Mouse (Mus musculus): ENCODE results near the gene Frat1.

The Frat1 gene

DNA sequence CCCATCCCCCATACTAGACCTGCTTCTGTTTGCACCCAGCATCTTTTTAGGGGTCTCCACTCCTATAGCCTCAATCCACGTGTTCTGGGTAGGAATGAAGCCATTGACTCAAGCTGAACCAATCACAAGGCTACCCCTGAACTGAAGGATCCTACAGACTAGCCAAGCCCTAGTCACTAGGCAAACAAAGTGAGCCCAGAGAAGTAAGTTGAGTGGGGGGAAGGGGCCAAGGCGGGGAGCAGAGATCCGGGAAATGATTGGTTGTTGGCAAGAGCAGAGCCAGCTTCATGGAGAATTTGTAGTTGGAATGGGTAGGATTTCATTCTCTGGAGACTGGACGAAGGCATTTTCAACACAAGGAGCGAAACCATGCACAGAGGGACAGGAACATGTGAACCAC, 12.9 kb upstream of the Frat1 start:
- DNase-seq (ENCODE audit: low spot score): no peak

DNA sequence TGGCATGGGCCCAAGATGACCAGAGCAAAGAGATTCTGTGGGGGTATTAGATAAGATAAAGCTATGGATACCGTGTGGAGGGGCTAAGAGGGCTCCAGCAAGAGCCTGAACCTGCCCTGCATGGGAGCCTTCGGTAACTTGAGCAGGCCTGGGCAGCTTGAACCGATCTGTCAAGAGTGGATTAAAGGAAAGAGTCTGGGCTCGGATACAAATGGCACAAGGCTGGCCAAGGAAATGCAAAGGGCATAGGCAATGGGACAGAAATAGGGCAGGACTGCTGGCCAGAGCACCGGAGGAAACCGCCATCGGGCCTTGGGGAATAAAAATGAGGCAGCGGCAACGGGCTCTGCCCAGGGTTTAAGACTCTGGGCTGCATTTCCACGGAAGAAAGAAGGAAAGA, 12.4 kb upstream of the Frat1 start:
- DNase-seq (ENCODE audit: low spot score): no peak

DNA sequence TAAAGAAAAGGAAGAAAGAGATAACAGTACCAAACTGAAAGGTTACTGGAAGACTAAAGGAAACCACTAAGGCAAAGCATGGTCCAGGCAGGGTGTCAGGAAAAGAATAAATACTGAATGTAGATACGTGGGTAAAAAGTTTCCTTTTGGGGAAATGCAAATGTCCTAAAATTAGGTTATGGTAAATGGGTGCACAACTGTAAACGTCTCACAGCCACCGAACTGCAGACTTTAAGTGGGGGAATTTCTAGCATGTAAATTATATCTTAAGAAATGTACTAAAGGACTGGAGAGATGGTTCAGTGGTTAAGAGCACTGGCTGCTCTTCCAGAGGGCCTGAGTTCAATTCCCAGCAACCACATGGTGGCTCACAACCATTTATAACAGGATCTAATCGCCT, 11.0 kb upstream of the Frat1 start:
- no peak for DNase-seq (ENCODE audit: low spot score)

DNA sequence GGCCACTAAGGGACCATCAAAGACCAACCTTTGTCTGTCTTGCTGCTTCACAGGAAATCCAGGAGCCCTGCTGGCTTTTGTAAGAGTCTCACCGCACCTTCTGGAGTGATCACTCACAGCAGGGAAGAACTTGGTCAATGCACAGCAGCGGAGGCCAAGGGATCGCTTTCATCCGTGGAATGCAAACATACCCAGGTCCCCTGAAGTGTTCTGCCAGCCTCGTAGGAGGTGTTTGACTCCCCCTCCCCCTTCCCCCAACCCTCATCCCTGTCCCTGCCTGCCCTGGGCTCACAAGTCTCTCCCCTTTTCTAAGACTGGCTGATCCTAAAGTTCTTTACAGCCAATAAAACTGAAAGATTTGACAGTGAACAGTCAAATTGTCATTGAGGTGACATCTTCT, 8.3 kb upstream of the Frat1 start:
- DNase-seq (ENCODE audit: low spot score): no peak

DNA sequence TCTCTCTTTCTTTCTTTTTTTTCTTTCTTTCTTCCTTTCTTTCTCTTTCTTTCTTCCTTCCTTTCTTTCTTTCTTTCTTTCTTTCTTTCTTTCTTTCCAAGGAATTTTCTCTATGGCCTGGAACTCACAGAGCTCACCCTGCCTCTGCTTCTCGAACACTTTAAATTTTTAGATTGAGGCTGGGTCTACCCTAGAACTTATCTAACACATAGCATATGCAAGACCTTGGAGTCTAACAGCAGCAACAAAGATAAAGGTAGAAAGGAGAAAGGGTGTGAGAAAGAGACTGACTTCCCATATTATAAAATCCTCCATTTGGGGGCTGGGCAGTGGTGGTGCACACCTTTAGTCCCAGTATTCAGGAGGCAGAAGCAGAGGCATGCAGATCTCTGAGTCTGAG, 7.2 kb upstream of the Frat1 start:
- DNase-seq (ENCODE audit: low spot score): no peak

DNA sequence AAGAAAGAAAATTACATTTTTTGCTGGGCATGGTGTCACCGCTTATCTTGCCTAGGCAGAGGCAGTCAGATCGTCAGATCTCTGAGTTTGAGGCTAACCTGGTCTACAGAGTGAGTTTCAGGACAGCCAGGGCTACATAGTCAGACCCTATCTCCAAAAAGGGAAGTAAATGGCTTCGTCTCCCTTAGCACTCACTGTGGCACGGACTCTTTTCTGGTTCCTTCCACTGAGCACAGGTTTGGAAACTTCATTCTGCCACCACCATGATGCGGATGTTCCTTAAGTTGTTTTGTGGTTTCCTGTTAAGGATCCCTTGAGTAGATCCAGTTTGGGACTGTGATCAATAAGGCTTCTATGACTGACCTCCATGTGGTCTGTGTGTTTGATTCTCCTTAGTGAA, 4.8 kb upstream of the Frat1 start:
- no peak for DNase-seq (ENCODE audit: low spot score)

DNA sequence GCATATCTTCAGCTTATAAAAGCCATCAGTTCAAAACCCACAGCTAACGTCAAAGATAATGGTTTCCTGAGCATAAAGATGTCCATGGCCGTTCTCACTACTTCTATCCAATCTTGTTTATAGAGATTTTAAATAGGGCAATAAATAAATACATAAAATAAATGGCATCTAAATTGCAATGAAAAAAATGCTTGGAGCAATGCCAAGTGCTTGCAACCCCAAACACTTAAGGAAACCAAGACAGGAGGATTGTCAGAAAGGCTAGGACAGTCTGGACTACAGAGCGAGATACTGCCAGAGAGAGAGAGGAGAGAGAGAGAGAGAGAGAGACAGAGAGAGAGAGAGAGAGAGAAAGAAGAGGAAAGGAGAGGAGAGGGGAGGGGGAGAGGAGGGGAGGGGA, 3.2 kb upstream of the Frat1 start:
- DNase-seq (ENCODE audit: low spot score): no peak

DNA sequence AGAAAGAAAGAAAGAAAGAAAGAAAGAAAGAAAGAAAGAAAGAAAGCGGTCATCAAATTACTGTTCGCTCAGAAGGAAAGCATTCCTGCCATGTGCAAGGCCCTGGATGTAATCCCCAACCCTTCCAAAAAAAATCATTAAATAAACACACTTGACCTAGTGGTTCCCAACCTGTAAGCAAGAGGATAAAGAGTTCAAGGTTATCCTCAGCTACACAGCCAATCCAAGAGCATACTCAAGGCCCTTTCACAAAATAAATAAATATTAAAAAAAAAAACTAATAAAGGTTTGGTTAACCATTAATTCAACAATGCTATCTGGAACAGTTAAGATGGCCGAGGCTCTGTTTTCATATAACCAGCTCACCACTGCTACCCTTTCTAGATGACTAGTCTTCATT, 829 bp upstream of the Frat1 start:
- no peak for DNase-seq (ENCODE audit: low spot score)

DNA sequence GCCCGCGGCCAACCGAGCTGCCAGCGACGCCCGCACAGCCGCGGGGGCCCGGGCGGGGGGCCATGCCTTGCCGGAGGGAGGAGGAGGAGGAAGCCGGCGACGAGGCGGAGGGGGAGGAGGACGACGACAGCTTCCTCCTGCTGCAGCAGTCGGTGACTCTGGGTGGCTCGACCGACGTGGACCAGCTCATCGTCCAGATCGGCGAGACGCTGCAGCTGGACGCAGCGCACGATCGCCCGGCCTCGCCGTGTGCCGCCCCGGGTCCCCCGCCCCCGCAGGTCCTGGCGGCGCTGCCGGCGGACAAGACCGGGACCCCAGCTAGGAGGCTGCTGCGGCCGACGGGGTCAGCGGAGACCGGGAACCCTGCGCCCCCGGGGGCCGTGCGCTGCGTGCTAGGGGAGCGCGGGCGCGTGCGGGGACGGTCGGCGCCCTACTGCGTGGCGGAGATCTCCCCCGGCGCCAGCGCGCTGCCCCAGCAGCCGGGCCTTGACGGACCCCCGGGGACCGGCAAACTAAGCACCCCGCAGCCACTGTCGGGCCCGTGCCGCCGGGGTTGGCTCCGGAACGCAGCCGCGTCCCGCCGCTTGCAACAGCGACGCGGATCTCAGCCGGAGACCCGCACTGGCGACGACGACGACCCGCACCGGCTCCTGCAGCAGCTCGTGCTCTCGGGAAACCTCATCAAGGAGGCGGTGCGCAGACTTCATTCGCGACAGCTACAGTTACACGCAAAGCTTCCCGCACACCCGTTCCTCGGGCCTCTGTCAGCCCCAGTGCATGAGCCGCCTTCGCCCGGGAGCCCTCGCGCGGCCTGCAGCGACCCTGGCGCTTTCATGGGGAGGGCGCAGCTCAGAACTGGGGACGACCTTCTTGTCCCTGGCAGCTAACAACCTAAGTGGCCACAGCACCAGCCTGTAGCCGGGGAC, 599 bp downstream of the Frat1 start:
- DNase-seq (ENCODE audit: low spot score): no peak

DNA sequence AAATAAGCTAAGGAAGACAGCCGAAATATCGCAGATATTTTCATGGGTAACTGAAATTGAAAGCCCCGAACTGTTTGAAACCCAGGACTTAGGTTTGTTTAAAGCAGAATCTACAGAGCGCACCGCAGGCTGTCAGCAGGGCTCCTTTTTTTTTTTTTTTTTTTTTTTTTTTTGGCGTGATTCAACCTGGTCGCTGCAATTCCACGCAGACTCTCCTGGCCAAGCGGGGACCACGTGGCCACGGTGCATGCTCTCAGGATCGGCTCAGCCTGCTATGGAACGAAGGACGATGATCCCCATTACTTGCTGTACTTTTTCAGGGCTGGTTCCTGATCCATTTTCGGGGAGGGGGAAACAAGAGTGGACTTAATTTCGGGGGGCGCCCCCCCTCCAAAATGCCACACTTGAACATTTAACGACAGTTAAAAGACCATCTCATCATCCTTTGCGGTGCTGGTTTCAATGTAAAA, 1.4 kb downstream of the Frat1 start:
- no peak for DNase-seq (ENCODE audit: low spot score)

DNA sequence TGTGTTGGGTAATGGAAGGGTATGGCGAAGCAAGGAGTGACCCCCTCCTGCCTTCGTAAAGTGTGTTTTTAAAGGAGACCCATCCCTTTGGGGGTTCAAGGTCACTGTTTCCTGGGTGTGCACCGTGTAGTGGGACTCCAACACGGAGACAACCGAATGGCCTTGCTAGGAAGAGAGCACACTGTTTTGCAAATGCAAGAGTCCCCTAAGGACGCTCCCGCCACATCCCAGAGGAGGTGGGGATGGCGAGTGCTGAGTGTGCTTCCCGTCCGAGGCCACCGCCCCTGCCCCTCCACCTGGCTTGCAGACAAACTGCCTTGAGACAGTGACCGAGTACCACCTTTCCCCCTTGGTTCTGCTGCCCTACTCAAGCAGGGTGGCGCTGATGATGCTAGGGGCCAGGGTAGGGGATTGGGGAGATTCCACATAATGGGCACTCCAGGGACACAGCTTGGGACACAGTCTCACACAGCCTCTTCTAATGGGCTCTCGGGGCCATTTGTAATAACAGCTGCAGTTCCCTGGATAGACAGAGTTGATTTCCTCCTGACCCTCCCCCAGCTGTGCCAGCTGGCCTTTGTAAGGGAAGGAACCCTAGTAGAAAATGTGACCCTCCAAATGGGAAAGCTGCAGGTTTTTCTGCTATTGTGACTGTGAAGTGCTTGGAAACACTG, 2.1 kb downstream of the Frat1 start:
- DNase-seq (ENCODE audit: low spot score): no peak

DNA sequence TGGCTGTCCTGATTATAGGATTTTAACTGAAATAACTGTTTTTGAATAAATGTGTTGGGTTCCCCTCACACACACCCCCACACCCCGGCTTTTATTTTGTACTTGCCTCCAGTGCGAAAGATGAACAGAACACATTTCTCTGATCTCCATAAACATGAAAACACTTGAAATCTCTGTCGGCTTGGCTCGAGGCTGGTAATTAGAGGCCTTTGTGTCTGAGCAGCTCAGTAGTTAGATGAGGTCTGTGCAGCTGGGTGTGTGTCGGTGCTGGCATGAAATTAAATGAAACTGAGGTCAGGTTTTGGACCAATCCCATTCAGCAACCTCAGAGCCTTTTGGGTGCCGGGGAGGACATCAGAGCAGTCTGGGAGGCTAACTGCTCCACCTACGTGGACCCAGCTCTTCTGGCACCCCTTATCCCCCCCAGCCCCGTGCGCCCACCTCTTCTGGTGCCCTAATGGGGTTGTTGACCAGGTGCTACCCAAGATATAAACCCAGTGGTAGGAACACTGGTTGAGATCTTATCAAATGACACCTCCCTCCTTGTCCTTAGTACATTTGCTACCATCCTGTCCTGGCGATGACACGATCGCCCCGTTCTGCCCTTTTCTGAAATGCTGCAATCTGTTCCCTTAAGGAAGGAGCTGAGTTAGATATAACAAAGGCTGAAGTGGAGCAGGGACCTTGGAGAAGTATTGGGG, 2.9 kb downstream of the Frat1 start:
- no peak for DNase-seq (ENCODE audit: low spot score)

DNA sequence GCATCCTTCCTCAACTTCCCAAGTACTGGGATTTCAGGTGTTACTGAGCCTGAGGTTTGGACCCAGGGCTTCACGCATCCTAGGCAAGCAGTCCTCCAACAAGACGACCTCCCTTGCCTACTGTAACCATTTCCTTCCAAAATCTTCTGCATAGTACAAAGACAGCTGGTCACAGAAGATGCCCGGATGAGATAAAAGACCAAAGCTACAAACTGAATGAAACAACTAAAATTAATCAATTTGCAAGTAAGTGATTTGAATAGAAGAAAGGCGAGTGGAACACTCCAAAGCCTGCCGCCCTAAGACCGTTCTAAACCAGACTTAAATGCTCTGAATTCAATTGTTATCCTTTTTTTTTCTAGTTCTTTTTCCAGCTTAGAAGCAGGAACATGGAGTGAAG, 5.6 kb downstream of the Frat1 start:
- no peak for DNase-seq (ENCODE audit: low spot score)

DNA sequence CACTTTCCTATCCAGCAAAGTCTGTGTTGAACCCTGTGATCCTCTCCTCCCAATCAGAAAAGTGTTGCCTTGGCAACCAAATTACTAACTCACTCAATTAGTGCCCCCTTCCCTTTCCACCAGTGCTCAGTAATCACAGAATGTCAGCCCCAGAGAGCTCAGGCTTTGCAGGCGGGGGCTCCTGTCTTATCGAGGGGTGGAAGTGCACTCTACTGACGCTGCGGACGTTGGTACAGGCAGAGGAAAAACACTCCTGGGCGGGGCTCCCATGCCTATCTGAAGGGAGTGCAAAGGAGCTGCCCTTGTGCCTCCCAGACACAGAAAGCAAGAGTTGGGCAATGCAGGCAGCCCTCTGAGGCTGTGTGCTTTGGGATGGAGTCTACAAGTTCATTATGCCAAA, 6.0 kb downstream of the Frat1 start:
- no peak for DNase-seq (ENCODE audit: low spot score)

DNA sequence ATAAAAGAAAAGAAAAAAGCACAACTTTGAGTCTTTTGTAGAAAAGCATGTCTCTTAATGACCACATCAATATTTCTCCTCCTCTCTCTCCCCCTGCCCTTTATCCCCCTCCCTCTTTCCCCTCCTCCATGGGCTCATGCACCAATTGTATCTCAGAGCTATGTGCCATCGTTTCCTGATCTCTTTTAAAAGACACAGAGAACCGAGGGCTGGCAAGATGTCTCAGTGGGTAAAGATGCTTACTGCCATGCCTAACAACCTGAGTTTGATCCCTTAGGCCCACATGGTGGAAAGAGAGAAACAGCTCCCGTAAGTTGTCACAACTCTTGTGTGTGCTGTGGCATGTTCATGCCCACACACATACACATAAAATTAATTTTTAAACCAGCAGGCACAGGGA, 6.9 kb downstream of the Frat1 start:
- DNase-seq (ENCODE audit: low spot score): no peak

DNA sequence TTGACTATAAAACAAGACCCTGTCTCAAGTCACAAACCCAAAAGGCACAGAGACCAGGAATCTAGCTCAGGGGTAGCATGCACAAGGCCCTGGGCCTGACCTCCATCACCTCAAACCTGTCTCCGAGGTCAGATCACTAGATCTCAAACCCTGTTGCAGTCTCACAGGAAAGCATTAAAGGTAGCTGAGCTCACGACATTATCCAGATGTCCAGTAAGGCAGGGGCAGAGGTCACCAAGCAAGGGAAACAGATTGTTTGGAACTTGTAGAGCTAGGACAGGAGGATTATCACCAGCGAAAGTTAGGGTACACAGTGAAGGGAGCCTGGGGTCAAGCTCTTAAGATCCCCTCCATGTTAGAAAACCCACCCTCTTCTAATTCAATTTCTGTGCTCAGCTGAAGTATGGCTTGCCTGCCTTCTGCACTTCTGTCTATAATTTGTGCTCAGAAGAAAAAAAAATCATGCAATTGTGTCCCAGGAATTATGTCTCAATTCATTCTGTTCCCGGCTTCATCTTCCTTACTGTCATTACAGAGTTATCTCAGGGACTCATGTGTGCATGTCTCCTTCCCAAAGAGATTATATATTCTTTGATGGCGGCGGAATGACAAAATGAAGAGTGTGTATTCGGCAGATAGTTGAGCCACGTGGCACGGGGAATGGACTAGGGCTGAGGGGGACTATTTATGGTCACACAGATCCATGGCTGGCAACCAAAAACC, 7.6 kb downstream of the Frat1 start:
- DNase-seq (ENCODE audit: low spot score): no peak

DNA sequence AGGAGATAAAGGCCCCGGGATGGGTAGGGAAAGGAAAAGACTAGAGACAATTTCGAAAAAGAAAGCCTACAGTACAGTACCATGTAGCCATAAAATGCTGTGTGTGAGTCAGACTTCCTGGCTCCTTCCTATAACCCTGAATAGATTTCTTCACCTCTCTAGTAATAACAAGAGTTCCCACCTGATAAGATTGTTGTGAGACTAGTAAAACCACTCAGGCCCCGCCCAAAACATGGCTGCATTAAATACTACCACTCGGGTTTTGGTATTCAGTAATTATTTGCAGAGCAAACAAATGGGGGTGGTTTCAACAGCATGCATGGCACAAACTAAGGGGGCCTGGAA, 8.1 kb downstream of the Frat1 start:
- no peak for DNase-seq (ENCODE audit: low spot score)

DNA sequence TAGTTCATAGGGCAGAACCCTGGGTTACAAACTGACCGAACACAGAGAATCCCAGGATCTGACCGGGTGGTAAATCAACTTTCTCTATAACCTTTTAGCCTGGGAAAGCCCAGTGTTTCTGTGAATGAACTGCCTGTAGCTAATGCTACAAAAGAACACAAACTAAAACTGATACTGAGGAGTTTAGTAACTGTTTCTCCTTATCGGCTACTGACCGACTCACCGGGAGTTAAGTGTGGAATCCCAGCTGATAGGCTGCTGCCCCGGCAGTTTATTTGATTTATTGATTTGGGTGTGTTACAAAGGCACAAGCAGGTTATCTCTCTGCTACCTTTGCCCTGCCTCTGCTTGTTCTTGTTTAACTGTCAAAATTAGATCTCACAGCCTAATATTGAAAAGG, 9.0 kb downstream of the Frat1 start:
- DNase-seq (ENCODE audit: low spot score): no peak

DNA sequence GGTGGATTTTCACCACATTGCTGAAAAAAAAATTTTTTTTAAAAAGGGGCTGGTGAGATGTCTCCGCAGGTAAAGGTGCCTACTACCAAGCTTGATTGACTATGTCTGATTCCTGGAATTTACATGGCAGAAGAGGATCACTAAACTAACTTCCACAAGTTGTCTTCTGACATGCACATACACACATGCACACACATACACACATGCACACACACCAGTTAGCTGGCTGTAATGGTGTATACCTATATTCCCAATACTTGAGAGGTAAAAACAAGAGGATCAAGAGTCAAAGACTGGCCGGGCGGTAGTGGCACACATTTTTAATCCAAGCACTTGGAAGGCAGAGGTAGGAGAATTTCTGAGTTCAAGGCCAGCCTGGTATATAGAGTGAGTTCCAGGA, 9.9 kb downstream of the Frat1 start:
- DNase-seq (ENCODE audit: low spot score): no peak

DNA sequence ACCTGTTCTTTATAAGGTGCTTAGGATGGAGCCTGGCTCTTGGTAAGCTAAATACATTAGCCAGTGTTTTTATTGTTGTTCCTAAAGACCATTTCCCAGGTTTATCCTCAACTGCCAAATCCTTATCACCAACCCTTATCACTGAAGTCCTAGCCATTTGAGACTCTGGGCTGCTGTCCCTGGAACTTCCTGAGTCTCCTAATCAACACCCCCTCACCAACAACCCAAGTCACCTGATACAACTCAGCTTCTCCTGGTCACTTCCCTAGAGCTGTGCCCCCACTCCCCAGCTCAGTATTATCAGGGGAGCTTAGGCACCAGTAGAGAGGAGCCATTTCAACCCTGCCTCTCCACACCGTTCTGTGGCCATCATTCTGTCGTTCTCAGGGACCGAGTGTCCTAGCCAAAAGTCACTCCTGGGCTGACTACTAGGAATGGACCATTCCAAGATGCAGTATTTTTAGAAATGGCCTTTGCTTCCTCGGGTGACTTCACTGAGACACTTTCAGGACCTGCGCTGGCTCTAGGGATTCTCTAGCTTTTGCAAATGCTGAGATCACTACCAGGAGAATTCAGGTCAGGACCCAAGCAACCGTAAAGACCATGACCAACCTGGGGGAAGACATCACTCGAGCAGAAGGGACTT, 11.5 kb downstream of the Frat1 start:
- DNase-seq (ENCODE audit: low spot score): no peak

DNA sequence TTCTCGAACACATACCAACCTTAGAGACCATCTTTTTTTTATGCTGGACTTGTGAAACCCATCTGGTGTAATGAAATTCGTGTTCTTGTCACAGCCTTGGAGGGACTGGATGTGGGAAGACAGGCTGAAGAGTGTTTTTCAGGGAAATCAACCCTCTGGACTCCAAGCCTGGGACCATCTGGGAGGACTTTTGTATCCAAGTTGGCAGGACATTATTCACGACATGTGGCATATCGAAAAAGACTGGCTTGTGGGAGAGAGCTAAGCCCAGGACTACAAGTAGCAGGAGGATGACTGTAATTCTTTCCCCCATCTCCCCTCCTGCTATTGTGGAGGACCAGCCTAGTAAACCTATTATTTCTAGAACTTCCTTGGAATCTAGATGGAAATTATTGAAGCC, 12.4 kb downstream of the Frat1 start:
- DNase-seq (ENCODE audit: low spot score): no peak

DNA sequence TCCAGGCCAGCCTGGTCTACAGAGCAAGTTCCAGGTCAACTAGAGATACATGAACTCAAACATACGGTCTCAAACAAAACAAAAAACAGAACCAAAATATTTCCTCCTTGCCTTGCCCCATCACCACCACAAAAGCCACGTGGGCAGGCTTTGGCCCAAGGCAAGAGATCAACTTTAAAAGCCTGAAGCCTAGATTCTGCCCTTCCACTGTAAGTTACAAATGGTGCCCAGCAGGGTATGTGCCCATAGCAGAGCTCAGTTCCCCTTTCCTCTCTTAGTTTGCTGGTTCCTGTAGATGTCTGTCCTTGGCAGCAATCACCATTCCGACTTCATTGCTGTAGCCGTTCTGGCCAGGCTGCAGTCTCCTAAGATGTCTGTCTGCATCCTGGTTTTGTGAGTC, 12.9 kb downstream of the Frat1 start:
- DNase-seq (ENCODE audit: low spot score): no peak

Data from urinary bladder, postnatal 10 days (tissue).